Mouse (Mus musculus) MEL (cell line): ENCODE measurements around the gene Zdhhc6. TPM values are rescaled to one million over a fixed set of nuclear protein-coding genes. Genes with fewer than 3 reads are reported as not detected.

Experiments used
- DNase-seq: peaks from one replicate; pipeline ENCODE4 v3.0.0; 2011; ENCODE audit warnings: low read depth, low spot score
- H3K27ac ChIP-seq: 2 replicates; pipeline ENCODE4 v1.5.1; 2012; ENCODE audit warnings: low read depth, mild to moderate bottlenecking, control low read depth, low read length, moderate library complexity; ENCODE audit not compliant: control insufficient read depth
- H3K27me3 ChIP-seq, 2 experiments: fragments of 150-350 bp in 1 of 2; sonication (generic) in 1 of 2; 2 replicates each; pipeline ENCODE4 v1.6.1; 2012; ENCODE audit warnings: low read length in 2 of 2, mild to moderate bottlenecking in 2 of 2, improper control_type of control experiment in 1 of 2, moderate library complexity in 1 of 2; ENCODE audit not compliant: insufficient read depth in 2 of 2, control insufficient read depth in 1 of 2
- H3K36me3 ChIP-seq, 2 experiments: 2 replicates each; pipeline ENCODE4 v1.6.1; 2012 to 2014; ENCODE audit warnings: low read length in 2 of 2, improper control_type of control experiment in 1 of 2, inconsistent platforms in 1 of 2, mild to moderate bottlenecking in 1 of 2; ENCODE audit not compliant: insufficient read depth in 2 of 2, control insufficient read depth in 1 of 2
- H3K4me1 ChIP-seq, 2 experiments: fragments of 150-350 bp in 1 of 2; sonication (generic) in 1 of 2; 2 replicates each; pipeline ENCODE4 v1.6.1; 2012; ENCODE audit warnings: low read length in 2 of 2, improper control_type of control experiment in 1 of 2, mild to moderate bottlenecking in 1 of 2; ENCODE audit not compliant: insufficient read depth in 2 of 2, control insufficient read depth in 1 of 2
- H3K4me3 ChIP-seq, 2 experiments: fragments of 150-350 bp in 1 of 2; sonication (generic) in 1 of 2; 2 replicates each; pipeline ENCODE4 v1.5.1; 2012; ENCODE audit warnings: low read depth in 2 of 2, low read length in 2 of 2, mild to moderate bottlenecking in 2 of 2, moderate library complexity in 2 of 2, control low read depth in 1 of 2, improper control_type of control experiment in 1 of 2; ENCODE audit not compliant: control insufficient read depth in 1 of 2, insufficient read depth in 1 of 2
- H3K79me2 ChIP-seq: 2 replicates; pipeline ENCODE4 v1.6.1; 2012; ENCODE audit warnings: mild to moderate bottlenecking, low read length, moderate library complexity; ENCODE audit not compliant: control insufficient read depth, poor library complexity, insufficient read depth
- H3K9ac ChIP-seq: 2 replicates; pipeline ENCODE4 v1.6.1; 2012; ENCODE audit warnings: low read depth, mild to moderate bottlenecking, control low read depth, low read length, moderate library complexity; ENCODE audit not compliant: control insufficient read depth, poor library complexity, severe bottlenecking
- H3K9me3 ChIP-seq: fragments of 150-350 bp; sonication (generic); replicated peaks from 2 replicates; pipeline ENCODE4 v1.6.1; 2012; ENCODE audit warnings: mild to moderate bottlenecking, low read length, improper control_type of control experiment, moderate library complexity; ENCODE audit not compliant: insufficient read depth
- BHLHE40 ChIP-seq: IDR thresholded peaks from 2 replicates; pipeline ENCODE4 v1.6.1; 2012; ENCODE audit warnings: low read depth, mild to moderate bottlenecking, inconsistent platforms, low read length, improper control_type of control experiment, borderline replicate concordance
- CHD1 ChIP-seq: IDR thresholded peaks from 2 replicates; pipeline ENCODE4 v1.6.1; 2012; ENCODE audit warnings: low read depth, mild to moderate bottlenecking, inconsistent platforms, low read length, improper control_type of control experiment
- CHD2 ChIP-seq: IDR thresholded peaks from 2 replicates; pipeline ENCODE4 v1.6.1; 2011; ENCODE audit warnings: low read length, improper control_type of control experiment
- E2F4 ChIP-seq: IDR thresholded peaks from 2 replicates; pipeline ENCODE4 v1.6.1; 2011; ENCODE audit warnings: low read depth, low read length, improper control_type of control experiment, borderline replicate concordance
- ELF1 ChIP-seq: IDR thresholded peaks from 2 replicates; pipeline ENCODE4 v1.6.1; 2014; ENCODE audit warnings: low read depth, mild to moderate bottlenecking, inconsistent platforms, low read length, improper control_type of control experiment, moderate library complexity
- EP300 ChIP-seq, 2 experiments: IDR thresholded peaks; 2 replicates each; pipeline ENCODE4 v1.6.1; 2011; ENCODE audit warnings: improper control_type of control experiment in 2 of 2, low read length in 2 of 2, low read depth in 1 of 2, mild to moderate bottlenecking in 1 of 2
- ETS1 ChIP-seq: IDR thresholded peaks from 2 replicates; pipeline ENCODE4 v1.6.1; 2012; ENCODE audit warnings: low read depth, mild to moderate bottlenecking, inconsistent platforms, low read length, improper control_type of control experiment, moderate library complexity
- GABPA ChIP-seq: IDR thresholded peaks from 2 replicates; pipeline ENCODE4 v1.6.1; 2012; ENCODE audit warnings: low read depth, mild to moderate bottlenecking, inconsistent platforms, low read length, improper control_type of control experiment, moderate library complexity
- GATA1 ChIP-seq: IDR thresholded peaks from 2 replicates; pipeline ENCODE4 v1.6.1; 2011; ENCODE audit warnings: low read depth, low read length, improper control_type of control experiment
- HCFC1 ChIP-seq: IDR thresholded peaks from 2 replicates; pipeline ENCODE4 v1.6.1; 2012; ENCODE audit warnings: low read depth, mild to moderate bottlenecking, inconsistent platforms, low read length, improper control_type of control experiment, moderate library complexity
- MAX ChIP-seq: IDR thresholded peaks from 2 replicates; pipeline ENCODE4 v1.6.1; 2011; ENCODE audit warnings: low read length, improper control_type of control experiment
- MAZ ChIP-seq: IDR thresholded peaks from 2 replicates; pipeline ENCODE4 v1.6.1; 2012; ENCODE audit warnings: low read depth, mild to moderate bottlenecking, inconsistent platforms, low read length, improper control_type of control experiment
- MXI1 ChIP-seq: IDR thresholded peaks from 2 replicates; pipeline ENCODE4 v1.6.1; 2011; ENCODE audit warnings: mild to moderate bottlenecking, low read depth, low read length, improper control_type of control experiment
- MYC ChIP-seq: IDR thresholded peaks from 2 replicates; pipeline ENCODE4 v1.6.1; 2011; ENCODE audit warnings: low read depth, mild to moderate bottlenecking, low read length, improper control_type of control experiment, moderate library complexity
- NELFE ChIP-seq: IDR thresholded peaks from 2 replicates; pipeline ENCODE4 v1.6.1; 2011; ENCODE audit warnings: low read depth, low read length, improper control_type of control experiment
- NRF1 ChIP-seq: IDR thresholded peaks from 2 replicates; pipeline ENCODE4 v1.6.1; 2014; ENCODE audit warnings: low read depth, mild to moderate bottlenecking, inconsistent platforms, low read length, improper control_type of control experiment, moderate library complexity; ENCODE audit not compliant: poor library complexity, insufficient read depth, severe bottlenecking
- POLR2A ChIP-seq, 2 experiments: IDR thresholded peaks; 2 replicates each; pipeline ENCODE4 v1.6.1; 2011 to 2012; ENCODE audit warnings: low read length in 2 of 2, mild to moderate bottlenecking in 2 of 2, control low read depth in 1 of 2, improper control_type of control experiment in 1 of 2, low read depth in 1 of 2, moderate library complexity in 1 of 2; ENCODE audit not compliant: control insufficient read depth in 1 of 2, insufficient read depth in 1 of 2, poor library complexity in 1 of 2
- POLR2AphosphoS5 ChIP-seq: IDR thresholded peaks from 2 replicates; pipeline ENCODE4 v1.6.1; 2012; ENCODE audit warnings: low read depth, borderline replicate concordance, mild to moderate bottlenecking, inconsistent platforms, low read length, moderate library complexity, mixed read lengths
- SIN3A ChIP-seq: IDR thresholded peaks from 2 replicates; pipeline ENCODE4 v1.6.1; 2012; ENCODE audit warnings: low read length, improper control_type of control experiment, inconsistent platforms
- TBP ChIP-seq: IDR thresholded peaks from 2 replicates; pipeline ENCODE4 v1.8.0; 2011; ENCODE audit warnings: low read depth, low read length, improper control_type of control experiment
- TCF12 ChIP-seq: IDR thresholded peaks from 2 replicates; pipeline ENCODE4 v1.6.1; 2014; ENCODE audit warnings: low read depth, mild to moderate bottlenecking, inconsistent platforms, low read length, improper control_type of control experiment, moderate library complexity
- USF1 ChIP-seq: IDR thresholded peaks from 2 replicates; pipeline ENCODE4 v1.6.1; 2014; ENCODE audit warnings: low read depth, mild to moderate bottlenecking, inconsistent platforms, low read length, improper control_type of control experiment, moderate library complexity
- ZC3H11A ChIP-seq: IDR thresholded peaks from 2 replicates; pipeline ENCODE4 v1.6.1; 2012; ENCODE audit warnings: low read depth, mild to moderate bottlenecking, inconsistent platforms, low read length, improper control_type of control experiment
- polyA plus RNA-seq, 2 experiments: library from polyadenylated mRNA; stranded (reverse) in 1 of 2; unstranded in 1 of 2; fragments of >175 nt in 1 of 2; fragments of >200 nt in 1 of 2; gene quantifications; 2 replicates each; pipeline versions ENCODE4 v1.2.1 to v1.2.4; 2012; ENCODE audit warnings: low replicate concordance in 2 of 2, low read depth in 1 of 2; ENCODE audit not compliant: insufficient read length in 2 of 2, insufficient read depth in 1 of 2, missing spikeins in 1 of 2
- total RNA-seq: library from RNA; depleted of rRNA; stranded (reverse); fragments of 300-350 nt; gene quantifications from 2 replicates; pipeline ENCODE4 v1.2.3, GENCODE M21; 2012

The Zdhhc6 gene
- total and polyA plus RNA-seq, 3 experiments, result 95.6 to 114 (median 109) TPM

DNA sequence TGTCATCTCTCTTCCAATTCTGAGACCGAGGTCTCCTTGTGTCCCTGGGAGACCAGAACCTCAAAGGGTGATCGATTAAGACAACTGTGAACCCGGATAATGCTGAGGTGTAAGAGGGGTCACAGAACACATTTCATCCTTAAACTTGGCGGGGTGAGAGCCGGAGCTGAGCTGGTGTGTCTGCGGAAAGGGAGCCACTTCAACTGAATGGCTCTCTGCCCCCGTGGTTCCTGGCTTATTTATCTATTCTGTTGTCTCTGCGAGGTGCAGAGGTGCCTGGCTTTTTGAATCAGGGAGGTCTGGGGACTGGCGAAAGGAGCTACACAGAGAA lies 62.6 kb downstream of the Zdhhc6 start:
- Histone ChIP-seq H3K4me3 (peak overlapping the region; percentile 69 to 80), H3K4me1 (peaks cover 45 to 53% of the 10 kb centered on the region in 2 experiments), H3K27ac (peak overlapping the region; percentile 95), H3K27me3 (no peaks in the 10 kb centered on the region), H3K9ac (peak overlapping the region; percentile 92), H3K9me3 (no peaks in the 10 kb centered on the region), H3K79me2 (peaks cover 42% of the 10 kb centered on the region), H3K36me3 (peaks cover 0 to 58% of the 10 kb centered on the region in 2 experiments; a peak in 3 of 4 replicates)
- TF ChIP-seq BHLHE40, result no peak
- 0 out of 2 replicates have a peak, but pooled peaks have one; percentile 34 for TF ChIP-seq TBP
- DNase-seq, result no peak

DNA sequence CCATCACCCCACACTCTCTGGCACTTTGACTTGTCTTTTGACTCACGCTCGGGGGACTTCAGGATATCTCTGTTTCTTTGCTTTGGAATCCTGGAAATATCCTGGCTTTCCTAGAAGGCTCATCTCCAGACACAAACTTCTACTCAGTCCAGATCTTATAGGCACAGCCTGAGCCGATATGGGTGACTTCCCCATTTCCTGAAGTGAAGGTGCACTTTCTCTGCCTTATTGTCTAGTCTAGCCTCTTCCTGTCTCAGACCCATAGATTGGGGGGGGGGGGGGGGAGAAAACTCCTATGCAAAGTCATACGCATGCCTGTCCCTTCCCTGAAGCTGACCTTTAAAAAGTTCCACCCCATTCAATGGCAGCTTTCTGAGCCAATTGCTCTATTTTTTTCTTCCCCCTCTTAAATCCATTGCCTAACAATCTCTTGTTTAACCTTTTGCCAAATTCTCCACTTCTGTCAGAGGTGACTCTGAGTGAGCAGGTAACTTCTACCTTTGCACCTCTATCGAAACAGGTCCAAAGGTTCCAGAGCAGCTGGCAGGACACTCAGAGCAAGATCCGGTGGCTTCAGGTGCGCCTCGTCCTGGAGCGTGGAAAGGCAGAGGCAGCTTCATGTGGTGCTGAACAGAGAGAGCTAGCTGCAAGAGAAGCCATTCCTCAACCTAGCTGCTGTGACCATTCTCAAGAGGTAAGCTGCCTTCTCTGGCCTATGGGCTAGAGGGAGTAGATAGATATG lies 64.3 kb downstream of the Zdhhc6 start, which contains the start of gene Acsl5:
Acsl5 (plus strand) TSS at position 556 of the 742 bp plus-strand sequence.
- Histone ChIP-seq H3K9me3 (no peaks in the 10 kb centered on the region), H3K4me3 (no peak within 1 kb of the TSS; a peak in 1 of 4 replicates), H3K79me2 (peaks cover 26% of the 10 kb centered on the region), H3K36me3 (peaks cover 0 to 49% of the 10 kb centered on the region in 2 experiments; a peak in 3 of 4 replicates), H3K27me3 (no peaks in the 10 kb centered on the region), H3K27ac (peak within 1 kb of the TSS; percentile 72), H3K9ac (peak within 1 kb of the TSS; percentile 92), H3K4me1 (peaks cover 33 to 43% of the 10 kb centered on the region in 2 experiments)
- peak; percentile 6; the same call in 1 of the 2 replicates for TF ChIP-seq SIN3A
- TF ChIP-seq EP300 (IDR thresholded peaks at IDR 0.05; ENCODE audit: low read depth in 1 of 2, low read length in 2 of 2), result peak; percentile 49 to 68; a peak in 3 of 4 replicates
- TF ChIP-seq NELFE, result peak; percentile 16; the same call in 1 of the 2 replicates
- no peak; the same call in 1 of the 2 replicates for TF ChIP-seq CHD2
- no peak for TF ChIP-seq ZC3H11A
- TF ChIP-seq TCF12, result peak; percentile 45; the same call in 1 of the 2 replicates
- peak; percentile 28; the same call in 1 of the 2 replicates for TF ChIP-seq ETS1
- TF ChIP-seq MXI1, result peak; percentile 61
- peak; percentile 64 for TF ChIP-seq ELF1
- TF ChIP-seq MAX, result peak; percentile 35
- TF ChIP-seq MAZ, result no peak
- TF ChIP-seq POLR2AphosphoS5, result no peak
- TF ChIP-seq MYC, result 0 out of 2 replicates have a peak, but pooled peaks have one; percentile 41
- 0 out of 4 replicates have a peak, but pooled peaks of 1 of the 2 experiments have one; percentile 40 for TF ChIP-seq POLR2A (IDR thresholded peaks at IDR 0.05; ENCODE audit: control insufficient read depth in 1 of 2, insufficient read depth in 1 of 2, low read depth in 1 of 2, low read length in 2 of 2, poor library complexity in 1 of 2)
- TF ChIP-seq E2F4, result no peak
- 0 out of 2 replicates have a peak, but pooled peaks have one; percentile 6 for TF ChIP-seq USF1
- no peak for TF ChIP-seq CHD1
- TF ChIP-seq HCFC1, result 0 out of 2 replicates have a peak, but pooled peaks have one; percentile 25
- TF ChIP-seq NRF1, result 0 out of 2 replicates have a peak, but pooled peaks have one; percentile 41
- TF ChIP-seq TBP, result peak; percentile 62; the same call in 1 of the 2 replicates
- 0 out of 2 replicates have a peak, but pooled peaks have one; percentile 18 for TF ChIP-seq GABPA
- peak; percentile 2; the same call in 1 of the 2 replicates for TF ChIP-seq GATA1
- peak; percentile 85 for DNase-seq
